Comparison of ENCODE assay signal across 27 mouse cellular contexts in the genomic region with DNA sequence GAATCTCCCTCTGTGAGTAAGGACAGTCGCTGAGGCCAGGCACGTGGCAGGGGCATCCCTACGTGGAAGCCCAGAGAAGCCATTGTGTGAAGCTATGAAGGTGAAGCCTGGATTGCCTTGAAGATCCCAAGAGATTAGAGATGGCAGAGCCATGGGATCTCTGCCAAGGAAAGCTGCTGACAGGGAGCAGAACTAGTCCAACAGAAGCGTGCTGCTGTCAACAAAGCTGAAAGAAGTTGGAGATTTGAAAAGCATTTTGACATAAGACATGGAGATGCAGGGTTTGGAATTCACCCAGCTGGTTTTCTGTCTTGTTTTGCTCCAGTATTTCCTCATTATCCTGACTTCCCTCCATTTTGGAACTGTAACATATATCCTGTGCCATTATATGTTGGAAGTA. TPM values are rescaled to one million over a fixed set of nuclear protein-coding genes. Genes with fewer than 3 reads are reported as not detected.
"Had no signal": no experiment of that assay in that cellular context is flagged by ENCODE, and none has a peak within 500 bp of the region (broad histone marks: within the 10 kb centered on the region; RNA-seq: fewer than 3 reads in every experiment).

No protein-coding gene starts in this region.

- H3K36me3 ChIP-seq: limb, embryonic 12.5 days; limb, embryonic 15.5 days; midbrain, embryonic 12.5 days; stomach, embryonic 15.5 days had no signal

- H3K4me2 ChIP-seq: limb, embryonic 12.5 days; limb, embryonic 15.5 days; liver, embryonic 11.5 days; lung, embryonic 14.5 days; midbrain, embryonic 12.5 days; stomach, embryonic 15.5 days had no signal

- ATAC-seq: liver, postnatal 0 days; lung, postnatal 0 days; midbrain, embryonic 16.5 days had no signal

- DNase-seq: kidney, adult 9 months; kidney, postnatal 14 days; kidney, postnatal 4 days; left cerebral cortex, postnatal 4 days; liver, postnatal 0 days; lung, embryonic 14.5 days; right cerebral cortex, adult 18-20 months; right cerebral cortex, postnatal 14 days; right cerebral cortex, postnatal 4 days; thymus, postnatal 25 days had no signal

- H3K27me3 ChIP-seq: limb, embryonic 15.5 days; stomach, embryonic 15.5 days had no signal

- H3K9ac ChIP-seq: limb, embryonic 12.5 days; limb, embryonic 15.5 days; liver, embryonic 14.5 days; liver, postnatal 0 days; lung, embryonic 14.5 days; midbrain, embryonic 12.5 days; stomach, embryonic 15.5 days had no signal

- H3K27ac ChIP-seq: limb, embryonic 12.5 days; limb, embryonic 15.5 days; liver, embryonic 14.5 days; macrophage; midbrain, embryonic 12.5 days; stomach, embryonic 15.5 days had no signal

- H3K4me3 ChIP-seq: limb, embryonic 12.5 days; limb, embryonic 15.5 days; midbrain, embryonic 12.5 days; stomach, embryonic 15.5 days had no signal

- H3K4me1 ChIP-seq: limb, embryonic 12.5 days; limb, embryonic 15.5 days; midbrain, embryonic 12.5 days; stomach, embryonic 15.5 days had no signal

- H3K9me3 ChIP-seq: limb, embryonic 12.5 days; limb, embryonic 15.5 days; midbrain, embryonic 12.5 days; stomach, embryonic 15.5 days had no signal

RNA-seq across cellular contexts. Expression of gene Fam240a, which starts 14.4 kb away (rescaled TPM):
- total RNA-seq: layer of hippocampus, adult 18-20 months; layer of hippocampus, postnatal 14 days; left cerebral cortex, adult 8-10 months; left cerebral cortex, postnatal 14 days; left cerebral cortex, postnatal 4 days; megakaryocyte, adult 5-6 weeks had no signal
- polyA plus RNA-seq: kidney, embryonic 16.5 days; limb, embryonic 12.5 days; limb, embryonic 15.5 days; liver, embryonic 11.5 days; liver, embryonic 14.5 days; liver, postnatal 0 days; lung, embryonic 14.5 days; lung, postnatal 0 days; macrophage; midbrain, embryonic 12.5 days; midbrain, embryonic 16.5 days; neural tube, embryonic 11.5 days; neural tube, embryonic 14.5 days; stomach, embryonic 15.5 days had no signal

RNA-seq across cellular contexts. Expression of gene Tmie, which starts 22.4 kb away (rescaled TPM):
- total RNA-seq: megakaryocyte, adult 5-6 weeks had no signal

RNA-seq across cellular contexts. Expression of gene Tdgf1, which starts 43.7 kb away (rescaled TPM):
- total RNA-seq: megakaryocyte, adult 5-6 weeks had no signal
- polyA plus RNA-seq: kidney, embryonic 16.5 days; limb, embryonic 12.5 days; liver, embryonic 11.5 days; liver, embryonic 14.5 days; liver, postnatal 0 days; lung, embryonic 14.5 days; macrophage; midbrain, embryonic 12.5 days; midbrain, embryonic 16.5 days; neural tube, embryonic 11.5 days; stomach, embryonic 15.5 days had no signal

RNA-seq across cellular contexts. Expression of gene Prss50, which starts 44.5 kb away (rescaled TPM):
- total RNA-seq: left cerebral cortex, postnatal 14 days; left cerebral cortex, postnatal 4 days had no signal
- polyA plus RNA-seq: lung, embryonic 14.5 days; macrophage; midbrain, embryonic 12.5 days; neural tube, embryonic 11.5 days had no signal
